Mouse (Mus musculus) ES-Bruce4 (cell line): ENCODE measurements around the gene Gm49395. TPM values are rescaled to one million over a fixed set of nuclear protein-coding genes. Genes with fewer than 3 reads are reported as not detected.
A peak's percentile ranks its signal among the peaks of the same experiment; 100 is the strongest.

Experiments
- H3K27ac ChIP-seq: 2 replicates; pipeline ENCODE4 v1.5.1; 2012; ENCODE audit warnings: low read length, inconsistent platforms; ENCODE audit not compliant: insufficient read depth
- H3K27me3 ChIP-seq: 2 replicates; pipeline ENCODE4 v1.6.1; 2012; ENCODE audit warnings: mild to moderate bottlenecking, low read length, inconsistent platforms; ENCODE audit not compliant: control insufficient read depth, poor library complexity, insufficient read depth, severe bottlenecking
- H3K36me3 ChIP-seq: 2 replicates; pipeline ENCODE4 v1.6.1; 2012; ENCODE audit warnings: inconsistent platforms, mild to moderate bottlenecking, low read length, moderate library complexity; ENCODE audit not compliant: control insufficient read depth, poor library complexity, insufficient read depth, severe bottlenecking
- H3K4me1 ChIP-seq: one replicate; pipeline ENCODE4 v1.8.1; 2011; ENCODE audit warnings: low read length; ENCODE audit not compliant: control insufficient read depth, insufficient read depth
- H3K4me3 ChIP-seq: 2 replicates; pipeline ENCODE4 v1.5.1; 2011; ENCODE audit warnings: low read depth, mild to moderate bottlenecking, low read length
- H3K9ac ChIP-seq: 2 replicates; pipeline ENCODE4 v1.6.1; 2012; ENCODE audit warnings: low read depth, mild to moderate bottlenecking, inconsistent platforms; ENCODE audit not compliant: poor library complexity, severe bottlenecking
- H3K9me3 ChIP-seq: replicated peaks from 2 replicates; pipeline ENCODE4 v1.6.1; 2012; ENCODE audit warnings: mild to moderate bottlenecking, low read length, inconsistent platforms; ENCODE audit not compliant: control insufficient read depth, poor library complexity, insufficient read depth, severe bottlenecking
- CTCF ChIP-seq: IDR thresholded peaks from one replicate; pipeline ENCODE4 v1.8.1; 2011; ENCODE audit warnings: low read depth, low read length
- EP300 ChIP-seq: IDR thresholded peaks from 2 replicates; pipeline ENCODE4 v1.6.1; 2011; ENCODE audit warnings: low read depth, low read length; ENCODE audit not compliant: insufficient read depth
- POLR2A ChIP-seq: IDR thresholded peaks from one replicate; pipeline ENCODE4 v1.8.1; 2011; ENCODE audit warnings: low read length; ENCODE audit not compliant: insufficient read depth
- polyA plus RNA-seq: library from polyadenylated mRNA; stranded (reverse); fragments of >200 nt; gene quantifications from 2 replicates; pipeline ENCODE4 v1.2.4, GENCODE M21; 2011; ENCODE audit warnings: low read depth; ENCODE audit not compliant: missing spikeins, insufficient read depth, insufficient read length

Gm49395 gene
- polyA plus RNA-seq, 1 experiment = not detected

- H3K4me1 ChIP-seq = no peaks in the 10 kb centered on the region
- peak overlapping the region; percentile 92 for H3K4me3 ChIP-seq
- peak overlapping the region; percentile 80 for H3K9ac ChIP-seq
- TF ChIP-seq POLR2A = no peak
- TF ChIP-seq CTCF = no peak
- no peak for TF ChIP-seq EP300
- H3K27me3 ChIP-seq = no peaks in the 10 kb centered on the region
- H3K9me3 ChIP-seq = no peaks in the 10 kb centered on the region
- no peak overlapping the region for H3K27ac ChIP-seq
- H3K36me3 ChIP-seq = peaks cover 11% of the 10 kb centered on the region
Observed at GRCm38 (mm10) chr13:115089395-115090025, 12.2 kb downstream of the Gm49395 start.

- Histone ChIP-seq H3K27me3 (no peaks in the 10 kb centered on the region), H3K27ac (no peak overlapping the region), H3K4me1 (no peaks in the 10 kb centered on the region), H3K9ac (peak overlapping the region; percentile 80), H3K36me3 (peaks cover 11% of the 10 kb centered on the region), H3K4me3 (peak overlapping the region; percentile 92), H3K9me3 (no peaks in the 10 kb centered on the region)
- no peak for TF ChIP-seq POLR2A
- TF ChIP-seq CTCF = no peak
- TF ChIP-seq EP300 = no peak
Observed at GRCm38 (mm10) chr13:115089020-115089394, 12.7 kb downstream of the Gm49395 start.

- Histone ChIP-seq H3K27ac (no peak overlapping the region), H3K4me1 (no peaks in the 10 kb centered on the region), H3K36me3 (peaks cover 11% of the 10 kb centered on the region), H3K9me3 (peaks cover 8% of the 10 kb centered on the region; the same call in 1 of the 2 replicates), H3K4me3 (no peak overlapping the region), H3K27me3 (no peaks in the 10 kb centered on the region), H3K9ac (no peak overlapping the region)
- no peak for TF ChIP-seq POLR2A
- TF ChIP-seq CTCF = no peak
- no peak for TF ChIP-seq EP300
Observed at GRCm38 (mm10) chr13:115085974-115086373, 15.7 kb downstream of the Gm49395 start.

- Histone ChIP-seq H3K4me3 (no peak overlapping the region), H3K27me3 (no peaks in the 10 kb centered on the region), H3K27ac (no peak overlapping the region), H3K9ac (no peak overlapping the region), H3K9me3 (peaks cover 8% of the 10 kb centered on the region; the same call in 1 of the 2 replicates), H3K36me3 (no peaks in the 10 kb centered on the region; the same call in 1 of the 2 replicates), H3K4me1 (peaks cover under 1% of the 10 kb centered on the region)
- TF ChIP-seq CTCF (no peak), POLR2A (no peak), EP300 (no peak)
Observed at GRCm38 (mm10) chr13:115082339-115082738, 19.4 kb downstream of the Gm49395 start.

- H3K9me3 ChIP-seq = peaks cover 8% of the 10 kb centered on the region; the same call in 1 of the 2 replicates
- H3K27me3 ChIP-seq = no peaks in the 10 kb centered on the region
- H3K4me1 ChIP-seq = peaks cover 3% of the 10 kb centered on the region
- H3K27ac ChIP-seq = no peak overlapping the region
- no peak overlapping the region for H3K4me3 ChIP-seq
- H3K36me3 ChIP-seq = no peaks in the 10 kb centered on the region
- TF ChIP-seq POLR2A (no peak), EP300 (no peak), CTCF (no peak)
- no peak overlapping the region for H3K9ac ChIP-seq
Observed at GRCm38 (mm10) chr13:115079996-115080585, 21.6 kb downstream of the Gm49395 start.

- Histone ChIP-seq H3K27ac (no peak overlapping the region), H3K4me1 (peaks cover 3% of the 10 kb centered on the region), H3K36me3 (no peaks in the 10 kb centered on the region), H3K9me3 (peaks cover 8% of the 10 kb centered on the region; the same call in 1 of the 2 replicates), H3K27me3 (no peaks in the 10 kb centered on the region), H3K9ac (no peak overlapping the region), H3K4me3 (no peak overlapping the region)
- no peak for TF ChIP-seq POLR2A
- no peak for TF ChIP-seq EP300
- TF ChIP-seq CTCF = no peak
Observed at GRCm38 (mm10) chr13:115078997-115079685, 22.6 kb downstream of the Gm49395 start.
